Mouse (Mus musculus) ovary, adult 18-20 months (tissue): ENCODE measurements around the gene Mterf1b.

Source experiments
- DNase-seq: peaks from one replicate; pipeline ENCODE4 v3.0.0; 2022; ENCODE audit warnings: low spot score, mixed read lengths

Mterf1b gene

DNA sequence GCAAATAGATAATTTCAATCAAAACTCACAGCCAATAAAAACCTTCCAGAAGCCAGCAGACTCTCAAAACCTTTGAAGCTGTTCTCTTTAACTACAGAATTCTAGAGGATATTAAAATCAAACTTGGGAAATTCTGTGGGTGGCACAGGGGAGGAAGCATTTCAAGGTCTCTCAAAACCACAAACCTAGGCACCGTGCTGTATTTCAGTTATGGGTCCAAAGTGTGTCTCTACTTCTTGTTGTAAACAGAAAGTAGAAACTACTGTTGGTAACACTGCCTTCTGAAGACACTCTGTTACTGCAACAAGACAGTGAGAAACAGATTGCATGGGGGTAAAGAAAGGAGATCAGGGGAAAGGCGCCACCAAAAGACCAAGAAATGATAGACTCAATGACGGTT, 52.8 kb downstream of the Mterf1b start:
- no peak for DNase-seq

DNA sequence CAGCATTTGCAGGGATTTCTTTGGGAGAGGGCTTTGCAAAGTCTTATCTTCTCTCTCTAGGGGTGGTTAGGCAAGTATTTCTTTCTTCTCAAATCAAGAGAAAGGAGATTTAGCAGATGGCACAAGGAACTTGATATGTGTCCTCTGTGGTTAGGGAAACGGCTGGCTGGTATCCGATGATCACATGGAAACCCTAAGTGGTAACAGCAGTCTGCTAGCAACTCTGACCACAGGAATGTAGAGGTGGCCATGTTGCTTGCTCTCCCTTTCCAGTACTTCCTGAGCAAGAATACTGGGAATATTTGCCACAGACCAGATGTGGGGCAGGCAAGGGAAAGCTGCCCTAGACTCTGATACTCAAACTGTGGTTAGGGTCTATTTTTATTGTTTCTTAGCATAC, 53.9 kb downstream of the Mterf1b start:
- DNase-seq = no peak
